Mouse (Mus musculus) ES-Bruce4 (cell line): Measurements from ENCODE around the gene Gtf2a1.
"Not testable (repeated sequence)": the region's sequence is repeated elsewhere in the genome, so short reads cannot be mapped to it uniquely, and the experiment has no call there.

ENCODE experiments used
- CTCF ChIP-seq: IDR thresholded peaks from one replicate; pipeline ENCODE4 v1.8.1; 2011; ENCODE audit warnings: low read depth, low read length
- POLR2A ChIP-seq: IDR thresholded peaks from one replicate; pipeline ENCODE4 v1.8.1; 2011; ENCODE audit warnings: low read length; ENCODE audit not compliant: insufficient read depth

GRCm38 (mm10) chr12:91558152-91558551 lies 32.1 kb downstream of the Gtf2a1 start:
- not testable (repeated sequence) for TF ChIP-seq CTCF, POLR2A
